Mouse (Mus musculus): ENCODE results near the gene Crat.

DNA sequence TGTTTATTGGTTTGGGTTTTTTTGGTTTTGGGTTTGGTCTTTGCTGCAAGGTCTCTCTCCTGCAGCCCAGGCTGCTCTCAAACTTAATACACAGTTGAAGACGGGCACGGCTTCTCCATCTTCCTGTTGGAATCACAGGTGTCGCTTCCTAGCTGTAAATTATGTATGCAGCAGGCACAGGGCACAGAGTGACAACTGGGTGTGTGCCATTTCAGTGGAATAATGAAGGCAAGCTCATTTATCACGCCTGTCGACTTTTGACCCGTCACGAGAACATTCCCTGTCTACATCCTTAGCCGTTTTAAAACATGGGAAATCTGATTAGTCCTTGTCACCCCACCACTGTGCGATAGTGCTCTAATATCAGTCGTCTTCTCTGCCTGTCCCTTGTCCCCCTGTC, 55.0 kb downstream of the Crat start:
- TF ChIP-seq POLR2A (IDR thresholded peaks at IDR 0.05; ENCODE audit: borderline replicate concordance, control insufficient read depth, low read depth, low read length) = no peak
- TF ChIP-seq CTCF (IDR thresholded peaks at IDR 0.05; ENCODE audit: control insufficient read depth, insufficient read depth, low read length) = no peak

Data from bone marrow, adult 2 months (tissue).